Mouse (Mus musculus): ENCODE measurements around the gene Mog.
"Not testable (repeated sequence)": the region's sequence is repeated elsewhere in the genome, so short reads cannot be mapped to it uniquely, and the experiment has no call there.

Mog gene

GRCm38 (mm10) chr17:37045611-37046311 lies 22.6 kb upstream of the Mog start, which contains the start of gene Gabbr1:
Gene Gabbr1 (plus strand): TSS chr17:37045966.
- peak; percentile 90 to 91 for DNase-seq (ENCODE audit: low spot score in 2 of 2)

GRCm38 (mm10) chr17:37044651-37045244 lies 21.6 kb upstream of the Mog start:
- no peak for DNase-seq (ENCODE audit: low spot score in 2 of 2)

GRCm38 (mm10) chr17:37039127-37039894 lies 16.1 kb upstream of the Mog start:
- no peak for DNase-seq (ENCODE audit: low spot score in 2 of 2)

- DNase-seq (ENCODE audit: low spot score in 2 of 2): no peak
Observed at GRCm38 (mm10) chr17:37029162-37029561, 6.0 kb upstream of the Mog start.

- peak; percentile 96 to 97 for DNase-seq (ENCODE audit: low spot score in 2 of 2)
Observed at GRCm38 (mm10) chr17:37028683-37029120, 5.5 kb upstream of the Mog start.

- DNase-seq (ENCODE audit: low spot score in 2 of 2): no peak
Observed at GRCm38 (mm10) chr17:37028212-37028611, 5.0 kb upstream of the Mog start.

- DNase-seq (ENCODE audit: low spot score in 2 of 2): no peak
Observed at GRCm38 (mm10) chr17:37027486-37027885, 4.3 kb upstream of the Mog start.

- DNase-seq (ENCODE audit: low spot score in 2 of 2): no peak
Observed at GRCm38 (mm10) chr17:37026425-37026824, 3.2 kb upstream of the Mog start.

- not testable (repeated sequence) for DNase-seq (ENCODE audit: low spot score in 2 of 2)
Observed at GRCm38 (mm10) chr17:37019242-37019641, 4.0 kb downstream of the Mog start.

GRCm38 (mm10) chr17:37018328-37018727 lies 4.9 kb downstream of the Mog start:
- DNase-seq (ENCODE audit: low spot score in 2 of 2): peak in 1 of 2 experiments; percentile 41

GRCm38 (mm10) chr17:37016333-37016732 lies 6.9 kb downstream of the Mog start:
- DNase-seq (ENCODE audit: low spot score in 2 of 2): no peak

- DNase-seq (ENCODE audit: low spot score in 2 of 2): no peak
Observed at GRCm38 (mm10) chr17:37012141-37012540, 11.1 kb downstream of the Mog start.

GRCm38 (mm10) chr17:37011719-37012118 lies 11.5 kb downstream of the Mog start:
- DNase-seq (ENCODE audit: low spot score in 2 of 2): no peak

GRCm38 (mm10) chr17:37009460-37010042 lies 13.6 kb downstream of the Mog start:
- no peak for DNase-seq (ENCODE audit: low spot score in 2 of 2)

- DNase-seq (ENCODE audit: low spot score in 2 of 2): no peak
Observed at GRCm38 (mm10) chr17:37008161-37008560, 15.0 kb downstream of the Mog start.

- no peak for DNase-seq (ENCODE audit: low spot score in 2 of 2)
Observed at GRCm38 (mm10) chr17:37003366-37003765, 19.8 kb downstream of the Mog start.

- DNase-seq (ENCODE audit: low spot score in 2 of 2): peak; percentile 73 to 84
Observed at GRCm38 (mm10) chr17:37002364-37003330, 20.6 kb downstream of the Mog start.

- DNase-seq (ENCODE audit: low spot score in 2 of 2): no peak
Observed at GRCm38 (mm10) chr17:37000863-37001262, 22.3 kb downstream of the Mog start, which contains the start of gene Zfp57. Gene Zfp57 (plus strand): TSS chr17:37001163.

GRCm38 (mm10) chr17:36998477-36998876 lies 24.7 kb downstream of the Mog start:
- DNase-seq (ENCODE audit: low spot score in 2 of 2): no peak

GRCm38 (mm10) chr17:36997033-36997735 lies 26.0 kb downstream of the Mog start:
- DNase-seq (ENCODE audit: low spot score in 2 of 2): peak; percentile 63 to 82
